Mouse (Mus musculus) stomach, embryonic 16.5 days (tissue): ENCODE results near the gene Foxp1. TPM values are rescaled to one million over a fixed set of nuclear protein-coding genes. Genes with fewer than 3 reads are reported as not detected.

Experiments
- ATAC-seq: fragments of 200-750 bp; cut with Nextera tagmentation; 2 replicates; pipeline ENCODE4 v1.8.0; 2017; ENCODE audit warnings: moderate number of reproducible peaks, moderate TSS enrichment; ENCODE audit not compliant: insufficient read depth, low FRiP score
- H3K27ac ChIP-seq: fragments of 300-500 bp; sonication (generic); 2 replicates; pipeline ENCODE4 v1.5.1; 2014; ENCODE audit warnings: low read length
- H3K27me3 ChIP-seq: fragments of 300-500 bp; sonication (generic); 2 replicates; pipeline ENCODE4 v1.6.1; 2014; ENCODE audit warnings: low read length, control low read depth, mixed read lengths; ENCODE audit not compliant: control insufficient read depth, insufficient read depth
- H3K36me3 ChIP-seq: fragments of 300-500 bp; sonication (generic); 2 replicates; pipeline ENCODE4 v1.6.1; 2014; ENCODE audit warnings: low read length; ENCODE audit not compliant: control insufficient read depth, insufficient read depth
- H3K4me1 ChIP-seq: fragments of 300-500 bp; sonication (generic); 2 replicates; pipeline ENCODE4 v1.6.1; 2014; ENCODE audit warnings: low read length, control low read depth, mixed read lengths; ENCODE audit not compliant: control insufficient read depth, insufficient read depth
- H3K4me2 ChIP-seq: fragments of 300-500 bp; sonication (generic); 2 replicates; pipeline ENCODE4 v1.6.1; 2014; ENCODE audit warnings: low read depth, low read length, mixed read lengths
- H3K4me3 ChIP-seq: fragments of 300-500 bp; sonication (generic); replicated peaks from 2 replicates; pipeline ENCODE4 v1.5.1; 2014; ENCODE audit warnings: mild to moderate bottlenecking, low read length
- H3K9ac ChIP-seq: fragments of 300-500 bp; sonication (generic); 2 replicates; pipeline ENCODE4 v1.6.1; 2014; ENCODE audit warnings: low read length
- H3K9me3 ChIP-seq: fragments of 300-500 bp; sonication (generic); replicated peaks from 2 replicates; pipeline ENCODE4 v1.6.1; 2016; ENCODE audit warnings: low read length, control low read depth; ENCODE audit not compliant: control insufficient read depth
- WGBS: fragments of 180-500 bp; shearing (Covaris S2); extraction: QIAGEN DNeasy Blood & Tissue Kit; methylation state at CpG from one replicate; pipeline ENCODE4 v1.1.7; 2014; 5-methylcytosine and 5-hydroxymethylcytosine counted together
- polyA plus RNA-seq: library from polyadenylated mRNA; unstranded; fragments of >200 nt; fragmentation: Nextera tagmentation; extraction: Ambion mirVana; gene quantifications from 2 replicates; pipeline ENCODE4 v1.2.1, GENCODE M21; 2015

The Foxp1 gene
- polyA plus RNA-seq, 1 experiment from 2014 or later = 108 TPM

DNA sequence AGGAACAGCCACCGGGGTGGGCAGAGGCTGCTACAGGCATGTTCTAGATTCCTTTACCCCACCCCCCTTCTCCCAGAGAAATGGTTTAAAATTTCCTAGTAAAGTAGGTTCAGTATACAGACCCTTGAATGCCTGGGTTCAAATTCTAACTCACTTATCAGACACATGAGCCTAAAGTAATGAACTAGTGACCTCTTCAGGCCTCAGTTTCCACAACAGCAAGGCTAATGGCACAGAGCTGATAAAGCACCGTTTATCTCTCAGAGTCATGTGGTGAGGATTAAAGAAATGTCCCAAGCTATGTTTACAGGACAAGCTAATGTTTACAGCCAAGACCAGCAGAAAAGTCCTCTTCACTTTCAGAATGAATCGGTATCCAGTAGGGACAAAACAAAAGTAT lies 29.6 kb downstream of the Foxp1 start:
- 12% methylated on average over 3 of the region's 3 CpGs for WGBS
- no peak overlapping the region for H3K4me2 ChIP-seq

GRCm38 (mm10) chr6:99491979-99492544 lies 30.5 kb downstream of the Foxp1 start:
- Histone ChIP-seq H3K36me3 (no peaks in the 10 kb centered on the region), H3K4me1 (peaks cover 16% of the 10 kb centered on the region), H3K4me2 (no peak overlapping the region), H3K9me3 (no peaks in the 10 kb centered on the region), H3K4me3 (no peak overlapping the region), H3K9ac (no peak overlapping the region), H3K27me3 (no peaks in the 10 kb centered on the region), H3K27ac (no peak overlapping the region)
- ATAC-seq = no peak
- 62% methylated on average over 6 of the region's 6 CpGs for WGBS

More for the DNA sequence above, 29.6 kb downstream of the Foxp1 start:
- no peak overlapping the region for H3K27ac ChIP-seq
- H3K9ac ChIP-seq = no peak overlapping the region
- no peaks in the 10 kb centered on the region for H3K36me3 ChIP-seq
- H3K4me3 ChIP-seq = no peak overlapping the region
- H3K4me1 ChIP-seq = peaks cover 18% of the 10 kb centered on the region
- no peak for ATAC-seq
- no peaks in the 10 kb centered on the region for H3K9me3 ChIP-seq
- no peaks in the 10 kb centered on the region for H3K27me3 ChIP-seq

- Histone ChIP-seq H3K9me3 (no peaks in the 10 kb centered on the region), H3K4me2 (no peak overlapping the region), H3K4me3 (no peak overlapping the region), H3K36me3 (no peaks in the 10 kb centered on the region), H3K27ac (no peak overlapping the region), H3K27me3 (no peaks in the 10 kb centered on the region), H3K4me1 (peaks cover 10% of the 10 kb centered on the region), H3K9ac (no peak overlapping the region)
- 81% methylated on average over 3 of the region's 3 CpGs for WGBS
- no peak for ATAC-seq
Measured at GRCm38 (mm10) chr6:99491146-99491545, 31.4 kb downstream of the Foxp1 start.

GRCm38 (mm10) chr6:99489900-99490648 lies 32.4 kb downstream of the Foxp1 start:
- WGBS = 69% methylated on average over 8 of the region's 8 CpGs
- ATAC-seq = no peak
- H3K4me1 ChIP-seq = peaks cover 19% of the 10 kb centered on the region
- H3K9ac ChIP-seq = no peak overlapping the region
- no peak overlapping the region for H3K4me3 ChIP-seq
- no peaks in the 10 kb centered on the region for H3K9me3 ChIP-seq
- no peak overlapping the region for H3K4me2 ChIP-seq
- no peaks in the 10 kb centered on the region for H3K27me3 ChIP-seq
- H3K27ac ChIP-seq = 0 out of 2 replicates have a peak overlapping the region, but pooled peaks have one; percentile 15
- H3K36me3 ChIP-seq = no peaks in the 10 kb centered on the region

GRCm38 (mm10) chr6:99489423-99489822 lies 33.1 kb downstream of the Foxp1 start:
- no peaks in the 10 kb centered on the region for H3K27me3 ChIP-seq
- WGBS = 65% methylated on average over 10 of the region's 10 CpGs
- no peak overlapping the region for H3K9ac ChIP-seq
- H3K36me3 ChIP-seq = no peaks in the 10 kb centered on the region
- ATAC-seq = no peak
- H3K4me2 ChIP-seq = no peak overlapping the region
- no peak overlapping the region for H3K4me3 ChIP-seq
- H3K27ac ChIP-seq = 0 out of 2 replicates have a peak overlapping the region, but pooled peaks have one; percentile 4
- H3K9me3 ChIP-seq = no peaks in the 10 kb centered on the region
- H3K4me1 ChIP-seq = peaks cover 23% of the 10 kb centered on the region

DNA sequence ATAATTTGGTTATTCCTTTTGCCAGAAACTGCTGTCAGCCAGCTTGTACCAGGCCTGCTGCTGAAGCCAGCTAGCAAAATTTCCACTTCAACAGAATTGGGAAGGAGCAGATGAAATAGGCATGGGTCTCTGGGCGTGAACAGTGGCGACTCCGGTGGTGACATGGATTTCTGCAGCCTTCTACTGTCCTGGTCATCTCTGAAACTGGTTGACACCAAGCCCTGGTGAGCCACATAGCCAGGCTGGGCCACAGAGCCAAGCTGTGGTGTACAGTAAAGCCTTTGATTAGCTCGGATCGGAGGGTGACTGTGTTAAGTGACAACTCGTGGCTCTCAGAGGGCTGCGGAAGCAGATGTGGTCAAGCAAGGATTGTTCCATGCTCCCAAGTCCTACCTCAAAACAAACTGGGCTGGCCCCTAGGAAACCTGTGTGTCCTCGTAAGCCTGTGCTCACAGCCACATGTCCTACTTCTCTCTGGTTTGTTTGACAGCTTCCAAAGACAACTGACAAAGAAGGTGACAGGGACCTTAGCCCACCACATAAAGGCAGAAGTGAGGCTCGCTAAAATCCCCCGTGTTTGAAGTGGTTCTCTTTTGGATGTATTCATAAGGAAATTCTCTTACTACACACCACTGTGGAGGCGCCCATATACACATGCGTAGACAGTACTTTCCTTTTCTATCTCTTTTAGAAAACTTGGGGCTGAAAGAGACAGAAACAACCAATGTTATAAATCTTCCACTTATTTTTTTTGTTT lies 36.5 kb downstream of the Foxp1 start:
- Histone ChIP-seq H3K9me3 (no peaks in the 10 kb centered on the region), H3K4me3 (no peak overlapping the region), H3K36me3 (no peaks in the 10 kb centered on the region), H3K4me2 (no peak overlapping the region; the same call in 1 of the 2 replicates), H3K27ac (peak overlapping the region; percentile 97), H3K4me1 (peaks cover 25% of the 10 kb centered on the region), H3K27me3 (no peaks in the 10 kb centered on the region), H3K9ac (peak overlapping the region; percentile 44)
- ATAC-seq = no peak
- WGBS = 71% methylated on average over 12 of the region's 12 CpGs

GRCm38 (mm10) chr6:99485217-99485883 lies 37.2 kb downstream of the Foxp1 start:
- peak overlapping the region; percentile 97 for H3K27ac ChIP-seq
- H3K27me3 ChIP-seq = no peaks in the 10 kb centered on the region
- H3K4me1 ChIP-seq = peaks cover 24% of the 10 kb centered on the region
- H3K36me3 ChIP-seq = no peaks in the 10 kb centered on the region
- peak; percentile 95 for ATAC-seq
- H3K4me3 ChIP-seq = 0 out of 2 replicates have a peak overlapping the region, but pooled peaks have one; percentile 5
- H3K4me2 ChIP-seq = peak overlapping the region; percentile 48
- WGBS = 30% methylated on average over 20 of the region's 20 CpGs
- peak overlapping the region; percentile 61 for H3K9ac ChIP-seq
- no peaks in the 10 kb centered on the region for H3K9me3 ChIP-seq

DNA sequence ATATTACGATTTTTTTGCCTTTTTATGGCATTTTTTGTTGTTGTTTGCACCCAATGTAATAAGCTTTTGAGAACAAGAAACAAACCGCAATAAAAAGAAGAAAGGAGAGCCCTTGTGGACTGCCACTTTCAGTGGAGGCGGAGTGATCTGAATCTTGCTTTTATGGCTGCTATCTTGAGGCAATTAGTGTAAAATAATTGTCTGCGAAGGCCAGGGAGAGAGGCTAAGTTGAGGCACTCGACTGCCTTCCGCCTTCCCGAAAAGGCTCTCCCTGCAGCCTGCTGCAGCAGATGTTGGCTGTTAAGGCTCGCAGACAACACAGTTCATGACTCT lies 37.7 kb downstream of the Foxp1 start:
- peaks cover 24% of the 10 kb centered on the region for H3K4me1 ChIP-seq
- ATAC-seq = no peak; the same call in 1 of the 2 replicates
- 0 out of 2 replicates have a peak overlapping the region, but pooled peaks have one; percentile 5 for H3K4me3 ChIP-seq

More for the DNA sequence above, 37.7 kb downstream of the Foxp1 start:
- H3K4me2 ChIP-seq = peak overlapping the region; percentile 48
- H3K27ac ChIP-seq = peak overlapping the region; percentile 97
- H3K27me3 ChIP-seq = no peaks in the 10 kb centered on the region
- no peaks in the 10 kb centered on the region for H3K36me3 ChIP-seq
- 39% methylated on average over 8 of the region's 8 CpGs for WGBS
- no peaks in the 10 kb centered on the region for H3K9me3 ChIP-seq
- peak overlapping the region; percentile 61 for H3K9ac ChIP-seq
